Mouse (Mus musculus) bone marrow, adult 2 months (tissue): ENCODE data around the gene Cubn. TPM values are rescaled to one million over a fixed set of nuclear protein-coding genes. Genes with fewer than 3 reads are reported as not detected.

Experiments
- H3K27ac ChIP-seq: fragments of 200-500 bp; 2 replicates; pipeline ENCODE4 v1.5.1; 2012; ENCODE audit warnings: low read depth, mild to moderate bottlenecking, control low read depth, inconsistent platforms, low read length; ENCODE audit not compliant: control insufficient read depth, poor library complexity, insufficient read depth
- H3K4me1 ChIP-seq: fragments of 200-500 bp; 2 replicates; pipeline ENCODE4 v1.6.1; 2011; ENCODE audit warnings: low read length; ENCODE audit not compliant: control insufficient read depth, insufficient read depth
- H3K4me3 ChIP-seq: fragments of 200-500 bp; replicated peaks from 2 replicates; pipeline ENCODE3; 2011; ENCODE audit warnings: mild to moderate bottlenecking, low read depth, low read length, control low read depth; ENCODE audit not compliant: control insufficient read depth
- CTCF ChIP-seq: fragments of 200-500 bp; IDR thresholded peaks from 2 replicates; pipeline ENCODE4 v1.5.1; 2011; ENCODE audit warnings: low read length, control low read depth; ENCODE audit not compliant: control insufficient read depth, insufficient read depth
- POLR2A ChIP-seq: fragments of 200-500 bp; IDR thresholded peaks from 2 replicates; pipeline ENCODE4 v1.6.1; 2011; ENCODE audit warnings: low read depth, mild to moderate bottlenecking, control low read depth, low read length, borderline replicate concordance; ENCODE audit not compliant: control insufficient read depth
- WGBS: fragments of 180-500 bp; shearing (Covaris S2); methylation state at CpG from one replicate; pipeline ENCODE4 v1.1.7; 2018; 5-methylcytosine and 5-hydroxymethylcytosine counted together
- polyA plus RNA-seq: library from polyadenylated mRNA; stranded (reverse); fragments of >200 nt; gene quantifications from 2 replicates; pipeline ENCODE4 v1.2.4, GENCODE M21; 2011; ENCODE audit warnings: low replicate concordance; ENCODE audit not compliant: missing spikeins, insufficient read depth, insufficient read length

The Cubn gene
- polyA plus RNA-seq, 1 experiment, result 0.30 TPM

DNA sequence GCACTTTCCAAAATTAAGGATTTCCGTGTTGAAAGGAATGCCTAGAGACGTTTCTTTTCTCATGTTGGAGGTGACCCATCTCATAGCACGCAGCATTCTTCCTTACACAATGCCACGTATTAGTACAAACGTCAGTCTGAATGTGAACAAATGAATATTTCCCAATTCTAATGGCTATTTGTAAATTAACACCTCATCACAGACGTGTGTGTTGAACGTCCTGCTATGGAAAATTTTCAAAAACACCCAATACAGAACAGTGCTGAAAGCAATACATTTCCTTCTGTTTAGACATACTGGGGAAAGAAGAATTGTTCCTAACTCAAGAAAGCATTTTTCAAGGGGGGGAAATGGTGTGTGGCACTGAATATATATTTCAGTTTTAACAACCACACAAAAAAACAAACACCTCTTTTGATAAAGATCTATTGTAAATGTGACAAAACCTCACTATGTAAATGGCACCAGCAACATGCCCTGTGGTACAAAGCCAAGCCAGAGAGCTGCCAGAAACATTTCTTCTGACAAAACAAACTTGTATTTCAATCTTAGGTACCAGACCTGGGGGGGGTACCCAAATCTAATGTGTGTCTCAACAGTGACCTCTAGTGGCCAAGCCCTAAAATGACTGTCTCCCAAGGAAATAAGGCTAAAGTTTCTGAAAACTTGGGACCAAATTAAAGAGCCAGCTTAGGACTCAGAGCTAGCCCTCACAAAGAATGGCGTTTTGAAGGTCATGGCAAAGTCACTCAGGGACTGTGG, 254.3 kb downstream of the Cubn start:
- H3K27ac ChIP-seq, result no peak overlapping the region
- TF ChIP-seq POLR2A (no peak), CTCF (no peak)
- no peak overlapping the region for H3K4me3 ChIP-seq
- 77% methylated on average over 8 of the region's 8 CpGs for WGBS
- H3K4me1 ChIP-seq, result no peaks in the 10 kb centered on the region

DNA sequence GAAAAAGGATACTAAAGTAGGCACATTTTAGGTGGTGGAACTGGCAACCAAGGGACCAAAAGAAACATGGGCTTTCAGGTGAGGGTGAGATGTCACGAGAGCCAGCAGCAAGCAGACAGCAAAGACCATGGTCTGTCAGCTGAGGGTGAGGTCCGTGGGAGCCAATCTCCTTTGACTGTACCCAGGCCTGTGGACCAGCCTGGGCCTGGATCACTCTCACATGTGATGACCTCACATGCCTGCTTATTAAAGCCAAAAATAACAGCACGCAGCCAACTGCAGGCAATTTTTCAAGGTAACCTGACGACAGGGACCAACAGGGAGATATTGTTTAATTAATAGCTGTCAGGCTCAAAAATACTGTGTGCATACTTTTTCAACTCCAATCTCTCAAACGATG, 255.9 kb downstream of the Cubn start:
- Histone ChIP-seq H3K4me3 (no peak overlapping the region), H3K4me1 (no peaks in the 10 kb centered on the region), H3K27ac (no peak overlapping the region)
- TF ChIP-seq POLR2A (no peak), CTCF (no peak)
- WGBS, result 84% methylated on average over 5 of the region's 5 CpGs

DNA sequence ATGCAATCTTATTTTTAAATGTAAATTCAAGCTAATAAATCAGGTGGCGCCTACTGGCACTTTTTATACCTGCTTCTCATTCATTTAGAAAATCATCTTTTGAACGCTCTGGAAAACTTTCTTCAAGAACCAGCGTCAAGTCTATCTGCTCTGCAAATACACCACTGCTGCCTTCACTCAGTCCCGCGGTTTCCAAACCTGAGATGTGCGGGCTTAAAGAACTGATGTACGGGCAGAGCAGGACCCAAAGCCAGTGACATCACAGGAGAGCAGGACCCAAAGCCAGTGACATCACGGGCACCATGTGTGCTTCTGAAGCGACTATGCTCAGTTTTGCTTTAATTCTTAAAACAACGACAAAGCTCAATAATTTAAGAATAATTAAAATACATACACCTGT, 256.8 kb downstream of the Cubn start:
- TF ChIP-seq POLR2A (no peak), CTCF (no peak)
- Histone ChIP-seq H3K4me1 (no peaks in the 10 kb centered on the region), H3K27ac (no peak overlapping the region), H3K4me3 (no peak overlapping the region)
- 87% methylated on average over 10 of the region's 10 CpGs for WGBS

DNA sequence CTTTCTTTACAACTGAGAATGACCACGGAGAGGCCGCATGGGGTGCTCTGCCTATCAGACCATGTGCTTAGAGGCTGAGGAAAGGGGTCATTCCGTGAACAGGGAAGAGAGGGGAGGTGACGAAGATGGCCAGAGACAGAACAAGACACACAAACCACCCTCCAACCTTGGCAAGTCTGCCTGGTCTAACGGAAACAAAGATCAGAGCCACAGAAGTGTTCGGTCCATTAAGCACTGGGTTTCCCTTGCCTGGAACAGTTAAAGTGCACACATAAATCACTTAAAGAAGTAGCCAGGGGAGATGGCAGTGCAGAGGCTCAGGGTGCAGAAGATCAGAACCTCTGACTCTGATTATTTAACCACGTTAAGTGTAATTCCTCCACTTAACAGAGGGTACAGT, 257.7 kb downstream of the Cubn start:
- WGBS, result 70% methylated on average over 7 of the region's 7 CpGs
- TF ChIP-seq CTCF (no peak), POLR2A (no peak)
- Histone ChIP-seq H3K27ac (no peak overlapping the region), H3K4me3 (no peak overlapping the region), H3K4me1 (no peaks in the 10 kb centered on the region)

DNA sequence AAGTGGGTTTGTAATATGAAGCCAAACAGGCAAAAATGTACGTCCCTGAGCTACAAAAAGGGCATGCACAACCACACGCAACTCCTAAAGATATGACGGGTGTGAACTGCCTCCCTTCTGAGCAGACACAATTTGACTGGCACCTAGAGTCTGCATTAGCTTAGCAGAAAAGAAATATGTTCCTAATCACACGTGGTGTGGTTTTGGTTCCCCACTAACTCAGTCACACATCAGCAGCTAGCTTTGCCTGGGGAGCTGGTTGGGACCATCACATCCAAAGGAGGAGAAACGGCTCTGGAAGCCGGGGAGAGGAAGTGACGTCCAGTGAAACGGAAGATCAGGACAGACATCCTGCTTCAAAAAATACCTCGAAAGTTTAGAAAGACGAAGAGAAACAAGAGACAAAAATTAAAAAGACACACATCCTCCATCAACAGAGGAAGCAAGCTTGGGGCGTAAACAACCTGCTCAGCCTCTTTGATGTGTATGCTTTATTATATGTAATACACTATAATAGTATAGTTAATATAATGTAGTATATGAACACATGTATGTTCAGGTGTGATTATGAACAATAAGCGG, 258.3 kb downstream of the Cubn start:
- 39% methylated on average over 12 of the region's 12 CpGs for WGBS
- Histone ChIP-seq H3K4me3 (no peak overlapping the region), H3K27ac (no peak overlapping the region), H3K4me1 (no peaks in the 10 kb centered on the region)
- TF ChIP-seq POLR2A (no peak), CTCF (no peak)

DNA sequence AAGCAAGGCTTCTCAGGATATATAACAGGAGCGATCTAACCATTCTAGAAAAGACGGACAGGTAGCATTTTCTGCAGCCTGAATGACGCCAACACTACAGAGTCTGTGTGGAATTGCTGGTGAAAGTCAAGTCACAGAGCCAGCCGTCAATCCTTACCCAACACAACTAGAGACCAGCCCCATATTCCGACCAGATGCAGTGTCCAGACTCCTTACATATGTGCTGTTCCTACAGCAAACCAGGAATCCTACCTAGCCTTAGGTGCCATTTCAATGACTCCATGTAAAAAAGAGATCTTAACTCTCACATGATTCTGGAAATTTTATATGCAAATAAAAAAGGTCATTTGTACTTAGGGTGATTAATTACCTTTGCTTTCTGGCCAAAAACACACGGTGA, 259.3 kb downstream of the Cubn start:
- 87% methylated on average over 6 of the region's 6 CpGs for WGBS
- no peak overlapping the region for H3K4me3 ChIP-seq
- no peak overlapping the region for H3K27ac ChIP-seq
- H3K4me1 ChIP-seq, result no peaks in the 10 kb centered on the region
- TF ChIP-seq CTCF (no peak), POLR2A (no peak)

DNA sequence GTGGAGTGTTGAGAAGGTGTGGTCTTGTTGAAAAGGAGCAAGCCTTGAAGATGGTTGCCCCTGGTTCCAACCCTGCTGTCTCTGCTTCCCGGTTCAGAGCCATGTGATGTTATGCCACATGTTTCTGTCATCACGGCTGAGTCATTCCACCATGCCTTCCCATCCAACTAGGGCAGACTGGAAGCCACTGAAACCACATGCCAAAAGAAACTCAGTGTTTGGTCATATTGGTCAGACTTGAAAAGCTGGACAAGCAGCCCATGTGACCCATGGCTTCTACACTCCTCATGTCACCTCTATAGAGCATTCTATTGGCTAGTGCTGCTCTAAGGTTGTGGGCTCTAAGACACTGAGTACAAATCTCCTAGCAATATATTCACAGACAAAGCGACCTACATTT, 261.9 kb downstream of the Cubn start:
- TF ChIP-seq POLR2A (no peak), CTCF (no peak)
- Histone ChIP-seq H3K4me3 (no peak overlapping the region), H3K27ac (no peak overlapping the region), H3K4me1 (no peaks in the 10 kb centered on the region)
- 71% methylated on average over 3 of the region's 3 CpGs for WGBS

Other genes starting within 250 kb of the Cubn start
- gene Rsu1, start 220.4 kb downstream of the Cubn start, polyA plus RNA-seq, result 38.0 and 70.8 TPM in 2 replicates
- gene Trdmt1, start 52.9 kb upstream of the Cubn start, polyA plus RNA-seq, result 1.2 and 3.1 TPM in 2 replicates
- gene Vim, start 82.1 kb upstream of the Cubn start, polyA plus RNA-seq, result 52.5 and 238 TPM in 2 replicates